Mouse (Mus musculus) lung, postnatal 0 days (tissue): Measurements from ENCODE around the gene Slc29a1.

ENCODE experiments used
- CTCF ChIP-seq: IDR thresholded peaks from 2 replicates; pipeline ENCODE4 v1.5.1; 2016; ENCODE audit warnings: antibody characterized with exemption, mild to moderate bottlenecking
- EP300 ChIP-seq: IDR thresholded peaks from 2 replicates; pipeline ENCODE4 v1.6.1; 2016; ENCODE audit warnings: antibody characterized with exemption, mild to moderate bottlenecking, control low read depth

- TF ChIP-seq CTCF (no peak), EP300 (no peak)
Measured at GRCm38 (mm10) chr17:45616046-45616650, 16.7 kb upstream of the Slc29a1 start.
